In genomic region chr2:69300568-69300967, GRCm38 (mm10) we compare ENCODE assay signal across 9 mouse cellular contexts. TPM values are rescaled to one million over a fixed set of nuclear protein-coding genes. Genes with fewer than 3 reads are reported as not detected.
"Had no signal": no experiment of that assay in that cellular context is flagged by ENCODE, and none has a peak within 500 bp of the region (broad histone marks: within the 10 kb centered on the region; RNA-seq: fewer than 3 reads in every experiment).

No protein-coding gene starts in this region.

RNA-seq across cellular contexts. Expression of gene Abcb11, which starts 41.8 kb away (rescaled TPM):
- total RNA-seq: common myeloid progenitor, adult 5-6 weeks; gastrocnemius, adult 2 months; gastrocnemius, postnatal 14 days; gastrocnemius, postnatal 25 days; gastrocnemius, postnatal 36 days; granulocyte monocyte progenitor cell, adult 5-6 weeks; heart, adult 18-20 months; heart, adult 2 months; heart, adult 8-10 months had no signal
